Mouse (Mus musculus): Measurements from ENCODE around the gene Fkbp2.

Fkbp2 gene

GRCm38 (mm10) chr19:6980381-6981093 lies at the start of gene Fkbp2:
Gene Fkbp2, minus strand, starts transcription at chr19:6980501.
- peak; percentile 99 for DNase-seq

DNA sequence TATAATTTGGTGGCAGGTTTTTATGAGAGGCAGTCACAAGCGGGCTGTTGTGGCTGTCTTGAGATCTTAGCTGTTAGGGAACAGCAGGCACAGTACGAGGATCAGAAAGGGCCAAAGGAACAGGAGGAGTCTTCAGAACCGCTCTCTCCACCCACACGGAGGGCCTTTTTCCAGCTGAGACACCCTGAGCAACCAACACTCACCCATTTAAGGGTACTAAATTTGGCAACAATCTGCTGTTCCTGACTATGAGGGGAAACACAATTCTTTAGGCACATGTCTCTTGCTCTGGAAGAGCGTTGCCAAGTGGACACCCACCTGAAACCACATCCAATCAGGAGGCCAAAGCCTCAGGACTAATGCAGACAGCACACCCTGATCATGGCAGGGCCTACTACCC lies 49.2 kb upstream of the Fkbp2 start:
- DNase-seq, result no peak

- peak; percentile 58 for DNase-seq
Observed at GRCm38 (mm10) chr19:7020224-7020641, 39.9 kb upstream of the Fkbp2 start.

GRCm38 (mm10) chr19:7019191-7019590 lies 38.9 kb upstream of the Fkbp2 start, which contains the start of gene Fermt3:
Gene Fermt3, minus strand, starts transcription at chr19:7019469.
- no peak for DNase-seq

DNA sequence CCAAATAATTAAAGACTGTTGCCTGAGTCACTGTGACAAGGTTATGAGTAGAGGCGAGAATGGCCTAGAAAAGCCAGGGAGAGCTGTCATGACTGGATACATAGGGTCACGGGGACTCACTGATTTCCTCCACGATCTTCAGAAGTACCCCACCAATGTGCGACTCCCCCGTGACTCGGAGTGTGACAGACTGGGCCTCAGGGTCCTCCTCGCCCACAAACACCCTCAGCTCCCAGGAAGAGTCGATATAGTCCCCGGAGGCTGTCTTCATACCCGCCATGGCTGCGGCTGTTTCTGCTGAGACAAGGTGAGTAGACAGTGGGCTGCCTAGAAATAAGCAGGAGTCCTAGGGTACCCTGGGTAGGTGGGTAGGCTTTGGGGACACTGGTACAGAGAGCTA lies 38.2 kb upstream of the Fkbp2 start:
- no peak for DNase-seq

DNA sequence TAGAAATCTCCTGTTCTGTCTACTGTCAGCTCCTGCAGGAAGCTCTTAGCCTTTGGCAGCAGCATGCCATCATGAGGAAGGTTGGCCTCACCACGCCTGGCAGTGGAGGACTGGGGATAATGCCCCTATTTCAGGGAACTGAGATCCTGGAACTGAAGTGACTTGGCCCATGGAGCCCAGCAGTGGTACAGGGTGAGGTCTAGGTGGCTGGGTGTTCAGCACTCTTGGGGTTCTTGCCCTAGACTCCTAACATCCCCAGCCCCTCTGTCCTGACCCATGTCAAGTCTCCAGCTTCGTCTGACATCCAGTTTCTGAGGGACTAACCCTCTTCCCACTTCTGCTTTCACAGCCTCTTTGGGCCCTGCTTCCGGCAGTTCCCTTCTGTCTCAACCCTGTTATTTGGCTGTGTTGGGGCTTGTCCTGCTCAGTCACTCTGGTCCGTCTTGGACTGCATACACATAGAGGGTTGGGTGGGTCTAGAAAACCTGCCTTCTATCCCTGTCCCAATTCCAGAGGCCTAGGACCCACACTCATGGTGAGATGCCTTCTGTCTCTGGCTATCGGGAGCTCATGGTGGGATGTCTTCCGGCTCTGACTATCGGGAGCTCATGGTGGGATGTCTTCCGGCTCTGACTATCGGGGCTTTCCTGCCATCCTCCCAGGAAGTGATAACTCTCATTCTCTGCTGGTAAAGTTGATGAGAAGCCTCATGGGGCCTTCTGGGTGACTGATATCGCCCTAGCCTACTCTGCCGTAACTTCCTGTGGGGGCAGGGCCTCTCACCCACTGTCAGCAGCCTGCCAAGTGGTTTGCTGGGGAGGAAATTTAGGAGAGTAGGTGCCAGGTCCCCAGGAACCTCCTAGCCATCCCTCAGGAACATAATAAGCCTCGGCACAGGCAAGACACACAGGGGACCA lies 37.5 kb upstream of the Fkbp2 start:
- DNase-seq, result no peak

DNA sequence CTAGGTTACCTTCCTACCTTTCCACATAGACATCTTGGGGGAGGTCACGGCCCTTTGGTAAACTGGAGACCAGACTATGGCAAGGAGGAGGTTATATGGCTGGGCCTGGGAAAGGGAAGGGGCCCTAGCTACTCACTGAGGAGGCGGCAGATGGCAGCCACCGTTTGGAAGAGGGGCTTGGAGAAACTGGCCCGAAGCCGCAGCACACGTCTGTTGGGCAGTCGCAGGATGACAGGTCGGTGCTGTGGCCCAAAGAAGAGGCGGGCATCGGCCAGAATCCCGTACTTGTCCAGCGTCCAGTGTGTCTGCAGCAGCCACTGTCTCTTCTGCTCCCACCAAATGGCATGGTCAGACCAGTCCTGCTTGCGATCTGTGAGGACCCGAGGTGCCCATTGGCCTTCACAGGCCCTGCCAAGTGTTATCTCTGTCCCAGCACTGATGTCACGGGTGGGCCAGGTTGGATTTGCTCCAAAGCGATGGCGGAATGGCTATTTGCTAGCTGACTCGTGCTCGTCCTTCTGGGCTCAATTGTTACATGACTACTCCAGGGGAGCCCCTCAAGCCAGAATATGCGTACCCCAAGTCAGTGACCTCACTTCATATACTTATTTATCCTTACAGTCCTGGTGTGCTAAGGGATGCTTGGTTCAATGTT lies 34.3 kb upstream of the Fkbp2 start:
- DNase-seq, result no peak

GRCm38 (mm10) chr19:7013984-7014383 lies 33.7 kb upstream of the Fkbp2 start:
- DNase-seq, result no peak

GRCm38 (mm10) chr19:7012426-7012825 lies 32.1 kb upstream of the Fkbp2 start:
- no peak for DNase-seq

DNA sequence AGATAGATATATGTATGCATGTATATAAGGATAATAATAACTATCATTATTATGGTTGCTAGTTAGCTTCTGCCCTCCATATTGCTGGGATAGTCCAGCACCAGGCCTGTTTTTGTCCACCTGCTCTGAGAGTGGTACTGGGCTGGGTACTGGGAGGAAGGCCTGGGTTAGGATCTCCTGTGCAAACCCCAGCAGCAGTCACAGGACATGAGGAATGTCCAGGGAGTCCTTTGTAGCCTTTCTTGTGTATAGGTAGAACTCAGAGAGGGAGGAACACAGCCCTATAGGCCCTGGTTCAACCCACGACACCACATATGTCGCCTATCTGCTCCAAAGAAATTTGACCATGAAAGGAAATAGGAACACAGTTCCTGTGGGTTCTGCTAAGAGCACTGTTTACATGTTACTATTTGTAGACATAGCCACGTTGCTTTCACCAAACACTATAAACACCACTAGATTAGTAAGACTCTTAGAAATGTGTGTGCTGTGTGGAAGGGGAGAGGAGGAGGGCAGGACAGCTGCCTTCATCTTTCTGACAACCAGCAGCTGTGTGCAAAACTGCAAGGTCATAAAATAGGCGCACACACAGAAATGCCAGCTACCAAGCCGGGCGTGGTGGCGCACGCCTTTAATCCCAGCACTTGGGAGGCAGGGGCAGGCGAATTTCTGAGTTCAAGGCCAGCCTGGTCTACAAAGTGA lies 26.7 kb upstream of the Fkbp2 start:
- no peak for DNase-seq

DNA sequence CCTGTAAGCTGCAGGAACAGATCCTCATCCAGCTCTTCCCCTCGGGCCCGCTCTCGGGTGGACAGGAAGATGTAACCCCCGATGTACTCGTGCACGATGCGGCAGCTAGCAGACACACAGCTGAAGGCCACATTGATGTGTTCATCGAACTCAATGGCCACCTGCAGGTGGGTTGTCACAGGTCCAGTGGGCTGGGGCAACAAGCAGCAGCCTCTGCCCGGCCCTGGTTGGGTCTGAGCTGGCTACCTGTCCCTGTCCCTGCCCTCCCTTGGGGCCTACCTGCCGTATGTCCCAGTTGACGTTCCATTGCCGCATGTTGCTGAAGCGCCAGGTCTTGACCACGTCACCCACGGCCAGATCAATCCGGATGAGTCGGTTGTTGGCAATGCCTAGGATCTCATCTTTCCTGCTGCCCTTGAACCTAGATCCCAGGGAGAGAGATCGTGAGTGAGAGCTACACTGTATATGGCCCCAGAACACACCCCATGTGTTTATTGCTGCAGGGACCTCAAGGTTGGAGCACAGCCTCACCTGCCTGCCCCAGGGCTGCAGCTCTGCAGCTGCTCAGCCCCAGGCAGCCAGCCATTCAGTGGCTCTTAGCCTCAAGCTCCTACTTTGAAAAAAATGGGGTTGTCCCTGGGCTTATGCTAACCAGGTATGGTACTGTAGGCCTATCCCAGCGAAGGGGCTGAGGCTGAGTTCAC lies 19.2 kb upstream of the Fkbp2 start:
- DNase-seq, result no peak

DNA sequence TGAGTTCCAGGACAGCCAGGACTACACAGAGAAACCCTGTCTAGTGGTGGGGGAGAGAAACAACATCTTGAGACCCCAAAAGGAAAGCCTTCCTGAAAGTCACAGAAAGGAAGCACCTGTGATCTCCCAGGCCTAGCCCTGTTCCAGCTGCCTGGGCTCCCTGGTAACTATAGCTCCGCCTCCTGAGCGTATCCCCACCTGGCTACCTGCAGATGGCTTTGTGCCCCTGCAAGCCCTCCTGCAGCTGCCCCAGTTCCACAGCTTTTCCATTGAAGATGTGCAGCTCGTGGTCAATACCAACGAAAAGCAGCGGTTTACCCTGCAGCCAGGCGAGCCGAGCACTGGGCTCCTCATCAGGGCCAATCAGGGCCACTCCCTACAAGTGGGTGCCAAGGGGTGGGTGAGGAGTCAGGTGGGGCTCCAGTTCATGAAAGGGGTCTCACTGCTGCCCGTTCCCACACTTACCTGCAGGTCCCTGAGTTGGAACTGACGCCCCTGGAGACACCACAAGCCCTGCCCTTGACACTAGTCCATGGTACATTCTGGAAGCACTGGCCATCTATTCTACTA lies 17.5 kb upstream of the Fkbp2 start:
- peak; percentile 52 for DNase-seq

DNA sequence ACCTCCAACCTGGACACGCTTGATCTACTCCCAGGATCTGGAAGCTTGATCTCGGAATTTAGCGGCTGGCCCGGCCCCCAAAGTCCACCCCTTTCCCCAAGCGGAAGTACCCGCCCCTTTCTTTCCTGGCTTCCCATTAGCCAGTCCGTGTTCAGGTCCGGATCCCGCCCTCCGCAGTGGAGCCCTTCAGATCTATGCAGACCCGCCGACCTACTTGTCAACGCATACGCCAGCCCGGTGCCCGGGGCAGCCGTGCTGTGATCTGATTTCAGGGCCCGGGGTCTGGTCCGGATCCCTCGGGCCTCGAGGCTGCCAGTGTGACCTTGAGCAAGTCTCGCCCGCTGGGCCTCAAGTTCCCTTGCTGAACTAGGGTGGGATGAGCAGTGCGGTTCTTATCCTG lies 15.7 kb upstream of the Fkbp2 start, which contains the start of the genes Nudt22 and Trpt1:
Nudt22 (minus strand) TSS at position 112 of the 400 bp plus-strand sequence.
Trpt1 (plus strand) TSS at position 126 of the 400 bp plus-strand sequence.
- DNase-seq, result peak; percentile 92

GRCm38 (mm10) chr19:6995255-6995991 lies 15.1 kb upstream of the Fkbp2 start:
- DNase-seq, result peak; percentile 76

DNA sequence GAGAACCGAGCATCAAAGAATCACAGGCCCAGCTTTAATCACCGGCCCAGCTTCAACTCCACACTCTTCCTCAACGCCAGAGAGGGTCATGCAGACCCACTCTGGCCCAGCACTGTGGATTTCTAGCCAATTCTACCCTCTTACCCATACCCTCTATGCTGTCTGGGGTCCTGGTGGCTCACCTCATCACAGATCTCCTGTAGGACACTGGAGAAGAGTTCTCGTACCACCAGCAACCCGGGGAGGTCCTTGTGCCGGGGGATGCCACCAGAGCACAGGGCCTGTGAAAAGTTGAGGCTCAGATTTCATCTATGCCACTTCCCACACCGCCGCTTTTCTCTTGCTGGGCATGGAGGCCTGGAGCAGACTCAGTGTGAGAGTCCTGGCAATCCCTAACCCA lies 14.2 kb upstream of the Fkbp2 start:
- peak; percentile 48 for DNase-seq

- peak; percentile 46 for DNase-seq
Observed at GRCm38 (mm10) chr19:6994002-6994401, 13.7 kb upstream of the Fkbp2 start.

DNA sequence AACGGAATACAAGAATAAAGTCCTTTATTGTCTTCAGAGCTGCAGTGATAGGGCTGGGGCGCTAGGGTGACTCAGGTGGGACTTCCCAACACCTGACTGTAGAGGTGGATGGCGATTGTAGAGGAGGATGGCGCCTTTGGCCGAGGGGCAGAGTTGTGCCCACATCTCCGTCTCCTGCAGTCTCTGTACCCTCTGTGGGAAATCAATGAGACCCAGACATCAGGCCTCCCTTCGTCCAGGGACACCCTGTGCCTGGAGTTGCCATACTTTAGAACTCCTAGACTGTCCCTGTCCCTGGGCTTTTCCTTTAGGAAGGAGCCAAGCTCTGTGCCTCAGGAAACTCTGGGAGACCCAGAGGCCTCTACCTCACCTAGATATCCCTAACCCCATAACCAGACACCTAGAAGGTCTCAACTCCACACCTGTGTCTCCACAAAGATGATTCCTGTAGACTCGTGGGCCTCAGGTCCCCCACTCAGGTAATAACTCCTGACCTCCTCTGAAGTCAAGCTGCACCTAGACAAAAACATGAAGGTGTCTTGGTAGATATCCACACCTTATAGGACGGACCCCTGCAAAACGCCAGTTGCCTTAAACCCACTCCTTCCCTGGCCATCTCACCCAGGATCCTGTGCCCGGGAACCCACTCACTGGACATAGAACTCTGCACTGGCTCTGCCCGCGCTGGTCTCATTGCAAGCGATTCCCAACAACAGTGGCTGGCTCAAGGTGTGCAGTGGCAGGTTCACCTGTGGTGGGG lies 12.9 kb upstream of the Fkbp2 start:
- peak; percentile 52 for DNase-seq

GRCm38 (mm10) chr19:6992011-6992858 lies 11.9 kb upstream of the Fkbp2 start, which contains the start of gene Dnajc4:
Gene Dnajc4, minus strand, starts transcription at chr19:6992572.
- peak; percentile 97 for DNase-seq

DNA sequence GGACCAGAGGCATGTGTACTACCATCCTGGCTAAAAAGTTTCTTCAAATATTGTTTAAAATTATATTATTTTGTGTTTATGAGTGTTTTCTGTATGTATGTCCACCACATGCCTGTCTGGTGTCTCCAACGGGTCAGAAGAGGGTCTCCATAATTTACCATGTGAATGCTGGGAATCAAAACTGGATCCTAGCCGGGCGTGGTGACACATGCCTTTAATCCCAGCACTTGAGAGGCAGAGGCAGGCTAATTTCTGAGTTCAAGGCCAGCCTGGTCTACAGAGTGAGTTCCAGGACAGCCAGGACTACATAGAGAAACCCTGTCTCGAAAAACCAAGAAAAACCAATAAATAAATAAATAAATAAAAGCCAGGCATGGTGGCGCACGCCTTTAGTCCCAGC lies 10.9 kb upstream of the Fkbp2 start:
- DNase-seq, result peak; percentile 51
